Mouse (Mus musculus): ENCODE measurements around the gene Krtap29-1.

Krtap29-1 gene

GRCm38 (mm10) chr11:99937751-99938264 is 41.0 kb downstream of the Krtap29-1 start:
- DNase-seq (ENCODE audit: low spot score), result no peak

GRCm38 (mm10) chr11:99935991-99936390 is 42.9 kb downstream of the Krtap29-1 start, which contains the start of gene Krtap31-2:
Krtap31-2 (plus strand) TSS chr11:99936291.
- DNase-seq (ENCODE audit: low spot score), result no peak

Measured in urinary bladder, postnatal 10 days (tissue).